Comparison of ENCODE assay signal across 13 mouse cellular contexts in genomic region chr15:101181106-101181466, GRCm38 (mm10). TPM values are rescaled to one million over a fixed set of nuclear protein-coding genes. Genes with fewer than 3 reads are reported as not detected.
DNase-seq lines count a peak whose midpoint lies in the region; ATAC-seq and TF ChIP-seq lines count a peak whose summit lies in the region.
"Had no signal": no experiment of that assay in that cellular context is flagged by ENCODE, and none has a peak within 500 bp of the region (broad histone marks: within the 10 kb centered on the region; RNA-seq: fewer than 3 reads in every experiment).

No protein-coding gene starts in this region.

- H3K4me2 ChIP-seq in intestine, postnatal 0 days (replicated peaks; ENCODE audit: low read depth), result peak overlapping the region; percentile 51
- H3K4me2 ChIP-seq: forebrain, embryonic 12.5 days; liver, embryonic 15.5 days had no signal

- no peak overlapping the region for H3K9ac ChIP-seq in intestine, postnatal 0 days (ENCODE audit: low read depth, low read length)
- H3K9ac ChIP-seq: forebrain, embryonic 12.5 days; liver, embryonic 15.5 days had no signal

- no peak for TF ChIP-seq CTCF in kidney, adult 2 months (conservative IDR thresholded peaks at IDR 0.05; ENCODE audit: insufficient read depth, insufficient read length, low read depth, low read length)
- TF ChIP-seq CTCF in E14TG2a.4 (conservative IDR thresholded peaks at IDR 0.05; ENCODE audit: low read length), result no peak
- TF ChIP-seq CTCF in intestine, postnatal 0 days (IDR thresholded peaks at IDR 0.05; ENCODE audit: low read depth), result peak; percentile 57

- 35% methylated on average over 5 of the region's 5 CpGs for WGBS in kidney, adult 2 months
- 23% methylated on average over 5 of the region's 5 CpGs for WGBS in intestine, postnatal 0 days

- ATAC-seq in intestine, postnatal 0 days, result peak; percentile 39

- TF ChIP-seq POLR2A in kidney, adult 2 months (IDR thresholded peaks at IDR 0.05; ENCODE audit: low read depth, low read length), result no peak

- no peaks in the 10 kb centered on the region for H3K36me3 ChIP-seq in kidney, adult 2 months (ENCODE audit: control insufficient read depth, insufficient read depth, low read length)
- H3K36me3 ChIP-seq in E14TG2a.4 (ENCODE audit: insufficient read depth, low read length), result peaks cover 5% of the 10 kb centered on the region; the same call in 1 of the 2 replicates
- no peaks in the 10 kb centered on the region for H3K36me3 ChIP-seq in intestine, postnatal 0 days (ENCODE audit: control insufficient read depth, insufficient read depth)
- H3K36me3 ChIP-seq: liver, embryonic 15.5 days had no signal

- H3K9me3 ChIP-seq in E14TG2a.4 (ENCODE audit: low read length), result no peaks in the 10 kb centered on the region
- no peaks in the 10 kb centered on the region for H3K9me3 ChIP-seq in intestine, postnatal 0 days (ENCODE audit: control insufficient read depth)
- H3K9me3 ChIP-seq: forebrain, embryonic 12.5 days; liver, embryonic 15.5 days had no signal

- peaks cover 44% of the 10 kb centered on the region for H3K4me1 ChIP-seq in kidney, adult 2 months (ENCODE audit: control insufficient read depth, insufficient read depth, low read length)
- peaks cover 78% of the 10 kb centered on the region for H3K4me1 ChIP-seq in E14TG2a.4 (replicated peaks; ENCODE audit: low read depth, low read length)
- H3K4me1 ChIP-seq in intestine, postnatal 0 days (replicated peaks; ENCODE audit: control insufficient read depth, insufficient read depth, low read length), result peaks cover 20% of the 10 kb centered on the region

- peak overlapping the region; percentile 33 for H3K27ac ChIP-seq in kidney, adult 2 months (ENCODE audit: insufficient read depth, low read depth, low read length)
- peak overlapping the region; percentile 70; the same call in 1 of the 2 replicates for H3K27ac ChIP-seq in intestine, postnatal 0 days (ENCODE audit: low read depth, low read length)
- H3K27ac ChIP-seq: forebrain, embryonic 12.5 days; liver, embryonic 15.5 days had no signal

- H3K4me3 ChIP-seq in kidney, adult 2 months (ENCODE audit: insufficient read depth, low read depth, low read length), result no peak overlapping the region
- H3K4me3 ChIP-seq in E14TG2a.4 (replicated peaks; ENCODE audit: low read length), result peak overlapping the region; percentile 56
- no peak overlapping the region for H3K4me3 ChIP-seq in intestine, postnatal 0 days (ENCODE audit: low read depth, low read length)
- H3K4me3 ChIP-seq: forebrain, embryonic 12.5 days; liver, embryonic 15.5 days had no signal

- DNase-seq in cerebellum, adult 11-12 months, result peak; percentile 8
- DNase-seq in cerebellum, postnatal 36 days, result no peak
- no peak for DNase-seq in kidney, adult 2 months
- no peak for DNase-seq in kidney, postnatal 4 days
- DNase-seq in urinary bladder, postnatal 10 days (ENCODE audit: low spot score), result no peak
- no peak for DNase-seq in testis, postnatal 14 days (ENCODE audit: low spot score)
- DNase-seq: cerebellum, postnatal 25 days; layer of hippocampus, postnatal 36 days; right cerebral cortex, postnatal 25 days had no signal

- no peaks in the 10 kb centered on the region for H3K27me3 ChIP-seq in kidney, adult 2 months (replicated peaks; ENCODE audit: control insufficient read depth, insufficient read depth, low read length)
- H3K27me3 ChIP-seq in E14TG2a.4 (ENCODE audit: insufficient read depth, low read length), result no peaks in the 10 kb centered on the region
- H3K27me3 ChIP-seq in intestine, postnatal 0 days (replicated peaks; ENCODE audit: control insufficient read depth, insufficient read depth, low read length), result no peaks in the 10 kb centered on the region
- H3K27me3 ChIP-seq: forebrain, embryonic 12.5 days had no signal

RNA-seq across cellular contexts. Expression of gene Acvr1b, which starts 7.2 kb away (rescaled TPM):
- polyA plus RNA-seq in kidney, adult 2 months (2012; rRNA removed), result 37.0 and 37.2 TPM in 2 replicates
- polyA plus RNA-seq in intestine, postnatal 0 days (2015; fragmentation: Nextera tagmentation; extraction: Ambion mirVana), result 6.0 and 6.8 TPM in 2 replicates

RNA-seq across cellular contexts. Expression of gene Grasp, which starts 42.9 kb away (rescaled TPM):
- polyA plus RNA-seq in kidney, adult 2 months (2012; rRNA removed), result 6.2 and 7.0 TPM in 2 replicates
- 1.7 and 2.0 TPM in 2 replicates for polyA plus RNA-seq in intestine, postnatal 0 days (2015; fragmentation: Nextera tagmentation; extraction: Ambion mirVana)

RNA-seq across cellular contexts. Expression of gene Acvrl1, which starts 52.8 kb away (rescaled TPM):
- polyA plus RNA-seq in kidney, adult 2 months (2012; rRNA removed), result 33.4 and 34.1 TPM in 2 replicates
- polyA plus RNA-seq in intestine, postnatal 0 days (2015; fragmentation: Nextera tagmentation; extraction: Ambion mirVana), result 13.8 and 14.6 TPM in 2 replicates
